Mouse (Mus musculus): ENCODE data around the gene Mc3r. TPM values are rescaled to one million over a fixed set of nuclear protein-coding genes. Genes with fewer than 3 reads are reported as not detected.

Mc3r gene
- total RNA-seq, 2 experiments from 2014 or later: not detected

- DNase-seq (ENCODE audit: low spot score in 2 of 2): no peak
These were observed 49.8 kb downstream of the Mc3r start for GRCm38 (mm10) chr2:172298083-172298482.

- DNase-seq (ENCODE audit: low spot score in 2 of 2): no peak
These were observed 50.2 kb downstream of the Mc3r start for GRCm38 (mm10) chr2:172298542-172298941.

- no peak for DNase-seq (ENCODE audit: low spot score in 2 of 2)
These were observed 51.0 kb downstream of the Mc3r start for GRCm38 (mm10) chr2:172299126-172299921.

Other genes starting within 250 kb of the Mc3r start
- gene Cbln4, start 205.0 kb upstream of the Mc3r start, total RNA-seq (2021): under 1 TPM in 1 of 2 experiments, not detected in 1; 0.17 TPM
- 10 to 100 TPM; 28.4 to 33.2 TPM for gene Fam210b, start 97.1 kb downstream of the Mc3r start, total RNA-seq (2021)
- 10 to 100 TPM; 22.4 to 22.6 TPM for gene Aurka, start 122.0 kb downstream of the Mc3r start, total RNA-seq (2021)
- 10 to 100 TPM; 38.5 to 41.5 TPM for gene Cstf1, start 122.2 kb downstream of the Mc3r start, total RNA-seq (2021)
- under 1 TPM; 0.22 to 0.25 TPM for gene Cass4, start 145.3 kb downstream of the Mc3r start, total RNA-seq (2021)
- gene Rtf2, start 192.1 kb downstream of the Mc3r start, total RNA-seq (2021): 10 to 100 TPM; 73.0 to 73.2 TPM
- gene Gcnt7, start 210.1 kb downstream of the Mc3r start, total RNA-seq (2021): not detected
- gene Fam209, start 224.0 kb downstream of the Mc3r start, total RNA-seq (2021): under 1 TPM in 1 of 2 experiments, not detected in 1; 0.92 TPM

Measured in adrenal gland, postnatal 4 days (tissue).